Mouse (Mus musculus) embryonic fibroblast, embryonic 13.5 days (primary cell): ENCODE results near the gene Stra8. TPM values are rescaled to one million over a fixed set of nuclear protein-coding genes. Genes with fewer than 3 reads are reported as not detected.

ENCODE experiments used
- H3K27ac ChIP-seq: 2 replicates; pipeline ENCODE4 v1.5.1; 2012; ENCODE audit warnings: low read length, control low read depth, inconsistent platforms; ENCODE audit not compliant: insufficient read depth
- H3K4me1 ChIP-seq: 2 replicates; pipeline ENCODE4 v1.6.1; 2011; ENCODE audit warnings: low read length; ENCODE audit not compliant: control insufficient read depth, insufficient read depth
- H3K4me3 ChIP-seq: 2 replicates; pipeline ENCODE4 v1.5.1; 2011; ENCODE audit warnings: mild to moderate bottlenecking, control low read depth, low read length; ENCODE audit not compliant: insufficient read depth
- CTCF ChIP-seq: IDR thresholded peaks from 2 replicates; pipeline ENCODE4 v1.5.1; 2011; ENCODE audit warnings: mild to moderate bottlenecking, control low read depth, low read length, moderate library complexity, borderline replicate concordance; ENCODE audit not compliant: insufficient read depth
- POLR2A ChIP-seq: IDR thresholded peaks from 2 replicates; pipeline ENCODE4 v1.6.1; 2011; ENCODE audit warnings: low read depth, mild to moderate bottlenecking, control low read depth, low read length, moderate library complexity
- polyA plus RNA-seq: library from polyadenylated mRNA; stranded (reverse); fragments of >200 nt; gene quantifications from 2 replicates; pipeline ENCODE4 v1.2.4, GENCODE M21; 2011; ENCODE audit warnings: low read depth; ENCODE audit not compliant: missing spikeins, insufficient read length

The Stra8 gene
- not detected in 2 replicates for polyA plus RNA-seq

DNA sequence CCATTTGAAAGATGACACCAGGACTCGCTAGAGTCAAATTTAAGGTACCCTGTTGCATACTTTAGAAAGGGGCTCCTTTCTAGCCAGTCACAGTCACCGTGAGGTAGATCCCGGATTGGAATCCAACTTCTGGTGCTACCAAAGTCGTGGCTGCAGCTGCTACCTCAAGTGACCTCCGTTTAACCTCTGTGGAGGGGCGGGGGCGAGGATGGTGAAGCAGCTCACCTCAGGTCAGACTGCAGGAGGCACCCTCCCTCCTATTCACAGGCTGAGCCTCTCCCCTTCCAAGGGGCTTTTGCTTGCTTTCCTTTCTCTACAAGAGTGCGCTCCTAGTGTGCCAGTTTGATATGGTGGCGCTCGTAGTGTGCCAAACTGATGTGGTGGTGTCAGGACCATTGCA lies at the start of gene Stra8:
Stra8 (plus strand) TSS at position 208 of the 400 bp plus-strand sequence.
- H3K4me1 ChIP-seq, result no peaks in the 10 kb centered on the region
- H3K27ac ChIP-seq, result no peak within 1 kb of the TSS
- no peak for TF ChIP-seq POLR2A
- no peak for TF ChIP-seq CTCF

DNA sequence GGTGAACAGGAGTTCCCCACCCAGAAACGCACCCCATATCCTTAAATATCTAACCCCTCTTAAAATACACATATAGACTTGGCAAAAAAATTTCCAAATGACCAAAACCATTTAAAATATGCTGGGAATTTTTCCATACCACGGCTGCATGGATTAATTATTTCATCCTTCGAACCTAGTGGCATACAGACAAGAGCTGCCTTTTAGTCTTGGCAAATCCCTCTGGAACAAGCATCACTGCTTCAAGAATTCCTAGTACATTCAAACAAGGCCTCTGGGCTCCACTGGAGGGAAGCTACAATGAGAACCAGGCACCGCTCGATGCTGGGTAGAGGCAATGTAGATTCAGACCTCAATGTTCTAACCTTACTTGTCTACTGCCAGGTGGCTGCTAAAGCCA lies 49.2 kb upstream of the Stra8 start:
- H3K27ac ChIP-seq, result peak overlapping the region; percentile 83

More for the DNA sequence above, at the start of gene Stra8:
- H3K4me3 ChIP-seq, result no peak within 1 kb of the TSS

DNA sequence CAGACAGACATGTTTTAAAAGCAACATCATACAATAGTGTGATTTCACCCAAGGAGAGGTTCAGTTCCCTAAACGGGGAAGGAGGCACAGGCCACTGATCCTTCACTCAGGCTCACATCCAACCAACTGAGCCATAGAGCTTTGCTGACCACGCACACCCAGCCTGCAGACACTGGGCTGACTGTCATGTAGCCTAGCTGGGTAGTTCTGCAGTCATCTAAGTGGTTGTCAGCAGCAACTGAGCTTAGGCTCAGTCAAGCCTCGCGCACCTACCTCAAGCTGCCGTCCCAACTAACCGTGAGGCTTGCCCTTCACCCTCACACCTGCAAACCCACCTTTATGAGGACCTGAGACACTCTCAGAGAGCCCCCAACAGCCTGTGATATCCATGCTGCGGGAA lies 48.0 kb upstream of the Stra8 start:
- H3K4me1 ChIP-seq, result peaks cover 9% of the 10 kb centered on the region; the same call in 1 of the 2 replicates
- no peak overlapping the region for H3K4me3 ChIP-seq
- H3K27ac ChIP-seq, result no peak overlapping the region
- TF ChIP-seq CTCF (no peak), POLR2A (no peak)

More for the DNA sequence above, 49.2 kb upstream of the Stra8 start:
- no peak overlapping the region for H3K4me3 ChIP-seq
- peaks cover 13% of the 10 kb centered on the region for H3K4me1 ChIP-seq
- TF ChIP-seq CTCF, result no peak
- 0 out of 2 replicates have a peak, but pooled peaks have one; percentile 2 for TF ChIP-seq POLR2A

DNA sequence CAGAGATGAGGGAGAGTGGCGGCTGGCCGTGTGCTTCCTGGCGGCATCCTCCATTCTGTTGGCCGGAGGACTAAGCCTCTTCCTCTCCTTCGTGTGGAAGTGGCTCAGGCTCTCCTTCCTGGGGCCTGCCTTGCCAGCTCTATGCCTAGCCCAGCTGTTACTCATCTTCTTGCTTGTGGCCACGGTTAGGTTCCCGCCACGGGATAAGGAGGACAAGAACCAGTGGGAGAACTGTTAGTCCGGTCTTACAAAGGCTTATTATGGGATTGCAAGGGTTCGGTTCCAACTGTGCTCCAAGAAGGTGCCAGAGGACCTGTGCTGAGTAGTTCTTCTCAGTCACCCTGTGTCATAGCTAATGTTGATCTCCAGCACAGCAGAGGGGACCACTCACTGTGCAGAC lies 47.1 kb upstream of the Stra8 start:
- Histone ChIP-seq H3K4me1 (peaks cover 11% of the 10 kb centered on the region; the same call in 1 of the 2 replicates), H3K4me3 (no peak overlapping the region), H3K27ac (no peak overlapping the region)
- TF ChIP-seq POLR2A, result no peak
- no peak for TF ChIP-seq CTCF

DNA sequence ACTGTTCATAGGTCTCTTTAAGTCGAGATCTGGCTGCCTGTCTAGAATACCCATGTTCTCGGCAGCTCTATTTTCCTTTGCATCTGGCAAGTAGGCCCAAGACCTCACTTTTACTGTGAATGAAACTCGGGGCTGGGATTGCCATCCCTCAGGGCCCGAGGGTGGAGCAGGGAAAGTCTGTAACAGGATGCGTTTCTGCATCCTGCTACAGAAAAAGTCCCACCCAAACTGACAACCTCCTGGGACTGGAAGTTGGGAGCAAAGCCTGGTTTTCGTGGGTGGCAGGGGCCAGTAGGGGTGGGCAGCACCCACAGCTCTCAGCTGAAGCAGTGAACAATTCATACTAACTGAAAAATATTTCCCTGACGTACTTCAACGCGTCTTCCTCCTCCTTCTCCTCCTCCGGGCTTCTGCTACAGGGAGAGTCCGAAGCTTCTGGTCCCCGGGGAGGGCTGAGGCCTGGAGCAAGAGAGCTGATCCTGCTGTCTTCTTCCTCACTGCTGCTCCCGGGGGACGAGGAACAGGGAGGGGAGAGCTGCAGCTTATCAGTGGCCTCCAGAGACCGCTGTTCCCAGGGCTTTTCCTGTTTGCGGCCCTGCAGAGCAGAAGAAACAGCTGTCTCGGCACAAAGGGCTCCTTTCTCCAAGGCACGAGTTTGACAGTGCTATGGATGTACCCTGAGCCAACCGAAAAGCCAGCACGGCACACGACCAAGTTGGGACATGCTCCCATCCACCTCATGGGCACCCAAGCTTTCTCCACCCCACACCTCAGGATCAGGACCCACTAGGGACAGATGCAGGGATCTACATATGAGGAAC lies 45.7 kb upstream of the Stra8 start:
- peaks cover 11% of the 10 kb centered on the region for H3K4me1 ChIP-seq
- H3K4me3 ChIP-seq, result no peak overlapping the region
- no peak overlapping the region for H3K27ac ChIP-seq
- TF ChIP-seq POLR2A (no peak), CTCF (no peak)

DNA sequence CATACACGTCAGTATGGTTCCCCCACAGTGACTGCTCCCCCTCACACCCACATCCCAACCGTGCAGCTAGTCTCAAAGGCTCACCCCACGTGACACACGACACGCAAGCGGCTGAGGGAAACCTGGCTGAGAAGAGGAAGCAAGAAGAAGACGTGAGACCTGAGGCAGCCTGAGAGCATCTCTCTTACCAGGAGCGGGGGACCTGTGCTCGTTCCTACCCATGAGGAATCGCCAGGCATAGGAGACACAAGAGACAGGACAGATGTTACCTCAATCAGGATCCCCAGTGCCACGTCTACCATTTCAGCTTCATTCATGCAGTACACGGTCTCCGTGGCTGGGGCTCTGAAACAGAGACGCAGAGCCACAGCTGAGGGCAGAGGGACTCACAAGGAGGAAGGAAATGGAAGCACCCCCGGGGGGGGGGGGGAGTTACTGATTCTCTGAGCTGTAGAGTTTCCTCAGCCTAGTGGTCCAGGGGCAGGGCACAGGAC lies 44.6 kb upstream of the Stra8 start:
- H3K4me1 ChIP-seq, result peaks cover 5% of the 10 kb centered on the region
- H3K4me3 ChIP-seq, result no peak overlapping the region
- TF ChIP-seq POLR2A (no peak), CTCF (no peak)
- no peak overlapping the region for H3K27ac ChIP-seq

DNA sequence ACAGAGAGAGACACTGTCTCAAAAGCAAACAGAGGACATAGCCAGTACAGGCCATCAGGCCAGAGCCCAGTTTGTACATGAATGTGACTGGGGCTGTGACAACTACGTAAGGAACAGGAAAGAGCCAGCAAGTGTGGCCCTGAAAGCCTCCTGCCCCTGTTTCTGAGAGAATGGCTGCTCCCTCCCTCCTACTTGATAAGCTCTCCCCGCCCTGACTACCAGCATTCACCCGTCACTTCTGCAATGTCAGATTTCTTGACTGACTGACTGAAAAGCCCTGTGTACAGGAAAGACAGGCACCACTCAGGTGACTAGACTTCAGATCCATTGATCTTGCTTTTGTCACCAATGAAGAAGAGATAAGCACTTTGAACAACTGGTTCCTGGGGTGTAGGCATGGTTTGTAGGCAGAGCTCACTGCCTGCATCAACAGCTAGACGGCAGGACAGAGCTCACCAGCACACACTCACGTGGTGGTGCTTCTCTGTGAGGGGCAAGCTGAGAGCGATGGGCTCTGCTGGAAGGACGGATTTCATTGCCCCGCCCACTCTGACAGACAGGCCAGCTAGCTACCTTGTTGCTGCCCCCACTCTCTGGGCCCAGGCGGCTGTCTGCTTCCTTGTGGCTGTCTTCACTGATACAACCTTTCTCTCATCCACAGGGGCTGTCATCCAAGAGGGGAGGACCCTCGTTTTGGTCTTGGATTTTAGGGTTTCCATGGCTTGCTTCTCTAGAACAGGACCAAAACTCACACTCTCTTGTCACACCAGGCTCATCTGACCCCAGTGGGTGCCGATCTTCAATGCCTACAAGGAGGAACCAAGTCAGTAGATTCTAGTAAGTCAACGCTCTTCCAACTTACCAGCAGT lies 43.8 kb upstream of the Stra8 start:
- no peak for TF ChIP-seq CTCF
- no peak for TF ChIP-seq POLR2A
- H3K4me1 ChIP-seq, result peaks cover 4% of the 10 kb centered on the region
- no peak overlapping the region for H3K27ac ChIP-seq
- no peak overlapping the region for H3K4me3 ChIP-seq

DNA sequence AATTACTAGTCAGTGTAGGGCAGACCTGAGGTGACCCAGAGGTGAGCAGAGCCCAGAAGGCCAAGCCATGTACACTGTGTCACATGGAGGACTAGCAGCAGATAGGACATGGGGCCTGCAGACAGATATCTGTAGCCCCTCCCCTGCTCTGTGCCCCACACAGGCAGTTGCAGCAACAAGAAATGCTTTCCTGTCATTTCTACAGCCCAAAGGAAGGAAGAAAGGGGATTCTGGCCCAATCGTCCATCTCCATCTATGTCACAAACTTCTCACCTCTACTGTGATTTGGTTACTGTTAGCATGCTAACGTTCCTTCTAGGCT lies 43.2 kb upstream of the Stra8 start:
- TF ChIP-seq CTCF, result no peak
- TF ChIP-seq POLR2A, result peak; percentile 51; the same call in 1 of the 2 replicates
- Histone ChIP-seq H3K4me1 (peaks cover 2% of the 10 kb centered on the region; the same call in 1 of the 2 replicates), H3K27ac (no peak overlapping the region), H3K4me3 (peak overlapping the region; percentile 73)

DNA sequence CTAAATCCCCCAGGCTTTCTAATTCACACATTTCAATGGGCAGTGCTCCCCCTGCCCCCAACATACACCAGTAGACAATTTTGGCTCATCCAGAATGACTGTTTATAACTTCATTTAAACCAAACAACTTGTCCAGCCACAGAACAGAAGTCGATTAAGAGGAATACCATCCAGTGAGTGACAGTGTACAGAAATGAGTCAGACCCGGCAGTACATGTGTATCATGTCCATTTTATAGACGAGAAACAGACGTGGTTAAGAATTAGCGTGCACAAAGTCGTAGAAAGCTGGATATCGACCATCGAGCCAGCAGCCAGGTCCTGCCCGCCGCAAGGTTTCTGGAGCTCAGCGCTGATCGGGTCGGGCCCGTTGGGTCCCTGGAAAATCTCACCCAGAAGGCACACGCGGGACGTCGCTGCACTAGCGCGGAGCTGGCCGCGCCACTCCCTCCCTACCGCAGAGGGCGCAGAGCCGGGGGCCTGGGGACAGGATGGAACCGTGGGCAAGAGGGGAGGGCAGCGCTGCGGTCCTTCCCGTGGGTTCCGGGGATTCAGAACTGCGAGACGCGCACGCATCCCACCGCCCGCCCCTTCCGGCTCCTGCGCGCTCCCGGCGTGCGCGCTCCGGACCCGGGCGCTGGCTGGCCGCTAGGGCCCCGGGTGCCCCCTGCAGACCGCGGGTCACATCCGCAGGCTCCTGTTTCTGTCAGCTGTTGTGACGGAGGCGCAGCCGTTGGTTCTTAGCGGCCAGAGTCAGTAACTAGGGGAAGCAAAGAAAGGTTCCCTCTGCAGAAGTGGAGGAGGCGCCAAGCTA lies 42.2 kb upstream of the Stra8 start, which contains the start of gene Cyren:
Cyren (minus strand) TSS at position 552 of the 813 bp plus-strand sequence.
- TF ChIP-seq CTCF (no peak), POLR2A (peak; percentile 76)
- peak within 1 kb of the TSS; percentile 82 for H3K27ac ChIP-seq
- peak within 1 kb of the TSS; percentile 73 for H3K4me3 ChIP-seq
- peaks cover 2% of the 10 kb centered on the region; the same call in 1 of the 2 replicates for H3K4me1 ChIP-seq
